Mouse (Mus musculus): ENCODE data around the gene Cpne1. TPM values are rescaled to one million over a fixed set of nuclear protein-coding genes. Genes with fewer than 3 reads are reported as not detected.
"Not testable (repeated sequence)": the region's sequence is repeated elsewhere in the genome, so short reads cannot be mapped to it uniquely, and the experiment has no call there.

Cpne1 gene
- polyA plus RNA-seq, 1 experiment from 2014 or later, result 19.4 TPM

- 80% methylated on average over 6 of the region's 6 CpGs for WGBS (ENCODE audit: insufficient replicate concordance)
- no peak for ATAC-seq (ENCODE audit: low read depth)
- H3K9me3 ChIP-seq (replicated peaks; ENCODE audit: control insufficient read depth, low read length), result no peaks in the 10 kb centered on the region
These were observed 23.9 kb upstream of the Cpne1 start for GRCm38 (mm10) chr2:156135695-156136094.

GRCm38 (mm10) chr2:156134161-156134560, 22.4 kb upstream of the Cpne1 start:
- no peak overlapping the region for H3K27ac ChIP-seq (ENCODE audit: low read length)
- H3K9me3 ChIP-seq (replicated peaks; ENCODE audit: control insufficient read depth, low read length), result no peaks in the 10 kb centered on the region
- no peaks in the 10 kb centered on the region for H3K27me3 ChIP-seq (ENCODE audit: control insufficient read depth, insufficient read depth, low read depth, low read length)
- no peak for ATAC-seq (ENCODE audit: low read depth)
- H3K36me3 ChIP-seq (ENCODE audit: control insufficient read depth, insufficient read depth), result no peaks in the 10 kb centered on the region; the same call in 1 of the 2 replicates
- H3K4me2 ChIP-seq (ENCODE audit: low read depth, low read length), result no peak overlapping the region
- no peaks in the 10 kb centered on the region for H3K4me1 ChIP-seq (ENCODE audit: control insufficient read depth, low read depth, low read length)
- no peak overlapping the region for H3K9ac ChIP-seq (ENCODE audit: low read depth, low read length)
- WGBS (ENCODE audit: insufficient replicate concordance), result 82% methylated on average over 5 of the region's 5 CpGs
- no peak overlapping the region for H3K4me3 ChIP-seq (ENCODE audit: low read depth, low read length)

More at GRCm38 (mm10) chr2:156135695-156136094, 23.9 kb upstream of the Cpne1 start:
- no peak overlapping the region for H3K4me3 ChIP-seq (ENCODE audit: low read depth, low read length)
- no peak overlapping the region for H3K4me2 ChIP-seq (ENCODE audit: low read depth, low read length)
- H3K9ac ChIP-seq (ENCODE audit: low read depth, low read length), result no peak overlapping the region
- H3K27ac ChIP-seq (ENCODE audit: low read length), result no peak overlapping the region
- H3K4me1 ChIP-seq (ENCODE audit: control insufficient read depth, low read depth, low read length), result no peaks in the 10 kb centered on the region
- H3K36me3 ChIP-seq (ENCODE audit: control insufficient read depth, insufficient read depth), result no peaks in the 10 kb centered on the region; the same call in 1 of the 2 replicates
- H3K27me3 ChIP-seq (ENCODE audit: control insufficient read depth, insufficient read depth, low read depth, low read length), result no peaks in the 10 kb centered on the region

GRCm38 (mm10) chr2:156126992-156127391, 15.2 kb upstream of the Cpne1 start, which contains the start of gene Gm28036:
Gene Gm28036 (minus strand): TSS chr2:156127092.
- Histone ChIP-seq H3K4me2 (ENCODE audit: low read depth, low read length) (no peak within 1 kb of the TSS), H3K4me1 (ENCODE audit: control insufficient read depth, low read depth, low read length) (no peaks in the 10 kb centered on the region), H3K27me3 (ENCODE audit: control insufficient read depth, insufficient read depth, low read depth, low read length) (no peaks in the 10 kb centered on the region), H3K9ac (ENCODE audit: low read depth, low read length) (no peak within 1 kb of the TSS), H3K4me3 (ENCODE audit: low read depth, low read length) (no peak within 1 kb of the TSS), H3K36me3 (ENCODE audit: control insufficient read depth, insufficient read depth) (peaks cover 7% of the 10 kb centered on the region), H3K27ac (ENCODE audit: low read length) (no peak within 1 kb of the TSS), H3K9me3 (replicated peaks; ENCODE audit: control insufficient read depth, low read length) (no peaks in the 10 kb centered on the region)
- no peak for ATAC-seq (ENCODE audit: low read depth)
- WGBS (ENCODE audit: insufficient replicate concordance), result 88% methylated on average over 5 of the region's 5 CpGs

- no peak for ATAC-seq (ENCODE audit: low read depth)
These were observed 12.0 kb upstream of the Cpne1 start for GRCm38 (mm10) chr2:156123731-156124130.

GRCm38 (mm10) chr2:156119566-156119965, 7.8 kb upstream of the Cpne1 start:
- Histone ChIP-seq H3K27me3 (ENCODE audit: control insufficient read depth, insufficient read depth, low read depth, low read length) (no peaks in the 10 kb centered on the region), H3K36me3 (ENCODE audit: control insufficient read depth, insufficient read depth) (peaks cover 4% of the 10 kb centered on the region; the same call in 1 of the 2 replicates)
- ATAC-seq (ENCODE audit: low read depth), result no peak

More at GRCm38 (mm10) chr2:156123731-156124130, 12.0 kb upstream of the Cpne1 start:
- H3K4me2 ChIP-seq (ENCODE audit: low read depth, low read length), result no peak overlapping the region
- 68% methylated on average over 5 of the region's 5 CpGs for WGBS (ENCODE audit: insufficient replicate concordance)
- no peak overlapping the region for H3K9ac ChIP-seq (ENCODE audit: low read depth, low read length)
- H3K36me3 ChIP-seq (ENCODE audit: control insufficient read depth, insufficient read depth), result peaks cover 7% of the 10 kb centered on the region
- H3K27me3 ChIP-seq (ENCODE audit: control insufficient read depth, insufficient read depth, low read depth, low read length), result no peaks in the 10 kb centered on the region
- H3K4me1 ChIP-seq (ENCODE audit: control insufficient read depth, low read depth, low read length), result no peaks in the 10 kb centered on the region
- H3K4me3 ChIP-seq (ENCODE audit: low read depth, low read length), result no peak overlapping the region
- H3K9me3 ChIP-seq (replicated peaks; ENCODE audit: control insufficient read depth, low read length), result no peaks in the 10 kb centered on the region
- H3K27ac ChIP-seq (ENCODE audit: low read length), result no peak overlapping the region

GRCm38 (mm10) chr2:156112080-156112423, 287 bp upstream of the Cpne1 start:
- not testable (repeated sequence) for H3K27me3 ChIP-seq (ENCODE audit: control insufficient read depth, insufficient read depth, low read depth, low read length); ATAC-seq (ENCODE audit: low read depth); H3K36me3 ChIP-seq (ENCODE audit: control insufficient read depth, insufficient read depth); H3K9me3 ChIP-seq (replicated peaks; ENCODE audit: control insufficient read depth, low read length)
- 14% methylated on average over 5 of the region's 5 CpGs for WGBS (ENCODE audit: insufficient replicate concordance)
- peak overlapping the region; percentile 72 for H3K27ac ChIP-seq (ENCODE audit: low read length)
- peaks cover 11% of the 10 kb centered on the region for H3K4me1 ChIP-seq (ENCODE audit: control insufficient read depth, low read depth, low read length)
- H3K4me2 ChIP-seq (ENCODE audit: low read depth, low read length), result peak overlapping the region; percentile 81
- peak overlapping the region; percentile 88 for H3K4me3 ChIP-seq (ENCODE audit: low read depth, low read length)
- peak overlapping the region; percentile 80 for H3K9ac ChIP-seq (ENCODE audit: low read depth, low read length)

More at GRCm38 (mm10) chr2:156119566-156119965, 7.8 kb upstream of the Cpne1 start:
- no peaks in the 10 kb centered on the region for H3K9me3 ChIP-seq (replicated peaks; ENCODE audit: control insufficient read depth, low read length)
- H3K4me3 ChIP-seq (ENCODE audit: low read depth, low read length), result no peak overlapping the region
- H3K4me2 ChIP-seq (ENCODE audit: low read depth, low read length), result no peak overlapping the region
- H3K4me1 ChIP-seq (ENCODE audit: control insufficient read depth, low read depth, low read length), result no peaks in the 10 kb centered on the region
- no peak overlapping the region for H3K27ac ChIP-seq (ENCODE audit: low read length)
- no peak overlapping the region for H3K9ac ChIP-seq (ENCODE audit: low read depth, low read length)

- no peaks in the 10 kb centered on the region for H3K9me3 ChIP-seq (replicated peaks; ENCODE audit: control insufficient read depth, low read length)
- peaks cover 2% of the 10 kb centered on the region; the same call in 1 of the 2 replicates for H3K36me3 ChIP-seq (ENCODE audit: control insufficient read depth, insufficient read depth)
- no peaks in the 10 kb centered on the region for H3K27me3 ChIP-seq (ENCODE audit: control insufficient read depth, insufficient read depth, low read depth, low read length)
- H3K9ac ChIP-seq (ENCODE audit: low read depth, low read length), result peak overlapping the region; percentile 80
- peak overlapping the region; percentile 88 for H3K4me3 ChIP-seq (ENCODE audit: low read depth, low read length)
- peak; percentile 57 for ATAC-seq (ENCODE audit: low read depth)
- H3K4me1 ChIP-seq (ENCODE audit: control insufficient read depth, low read depth, low read length), result peaks cover 11% of the 10 kb centered on the region
- peak overlapping the region; percentile 84 for H3K4me2 ChIP-seq (ENCODE audit: low read depth, low read length)
- 1% methylated on average over 16 of the region's 16 CpGs for WGBS (ENCODE audit: insufficient replicate concordance)
- peak overlapping the region; percentile 72 for H3K27ac ChIP-seq (ENCODE audit: low read length)
These were observed 973 bp downstream of the Cpne1 start for GRCm38 (mm10) chr2:156110627-156111357.

GRCm38 (mm10) chr2:156091926-156092325, 19.8 kb downstream of the Cpne1 start:
- Histone ChIP-seq H3K27me3 (ENCODE audit: control insufficient read depth, insufficient read depth, low read depth, low read length) (no peaks in the 10 kb centered on the region), H3K27ac (ENCODE audit: low read length) (no peak overlapping the region), H3K9me3 (replicated peaks; ENCODE audit: control insufficient read depth, low read length) (no peaks in the 10 kb centered on the region), H3K4me1 (ENCODE audit: control insufficient read depth, low read depth, low read length) (no peaks in the 10 kb centered on the region), H3K9ac (ENCODE audit: low read depth, low read length) (no peak overlapping the region), H3K4me2 (ENCODE audit: low read depth, low read length) (no peak overlapping the region), H3K4me3 (ENCODE audit: low read depth, low read length) (no peak overlapping the region), H3K36me3 (ENCODE audit: control insufficient read depth, insufficient read depth) (peaks cover 27% of the 10 kb centered on the region)
- 79% methylated on average over 5 of the region's 5 CpGs for WGBS (ENCODE audit: insufficient replicate concordance)
- no peak for ATAC-seq (ENCODE audit: low read depth)

- Histone ChIP-seq H3K4me2 (ENCODE audit: low read depth, low read length) (no peak overlapping the region), H3K4me3 (ENCODE audit: low read depth, low read length) (no peak overlapping the region), H3K27ac (ENCODE audit: low read length) (no peak overlapping the region), H3K27me3 (ENCODE audit: control insufficient read depth, insufficient read depth, low read depth, low read length) (no peaks in the 10 kb centered on the region), H3K4me1 (ENCODE audit: control insufficient read depth, low read depth, low read length) (no peaks in the 10 kb centered on the region), H3K9ac (ENCODE audit: low read depth, low read length) (no peak overlapping the region), H3K36me3 (ENCODE audit: control insufficient read depth, insufficient read depth) (peaks cover 8% of the 10 kb centered on the region), H3K9me3 (replicated peaks; ENCODE audit: control insufficient read depth, low read length) (no peaks in the 10 kb centered on the region)
- ATAC-seq (ENCODE audit: low read depth), result no peak
- WGBS (ENCODE audit: insufficient replicate concordance), result 88% methylated on average over 1 of the region's 1 CpGs
These were observed 22.0 kb downstream of the Cpne1 start for GRCm38 (mm10) chr2:156089799-156090198.

Data from liver, embryonic 16.5 days (tissue).